Mouse (Mus musculus) forebrain, embryonic 14.5 days (tissue): ENCODE results near the gene Prdm16. TPM values are rescaled to one million over a fixed set of nuclear protein-coding genes. Genes with fewer than 3 reads are reported as not detected.
A peak's percentile ranks its signal among the peaks of the same experiment; 100 is the strongest.

ENCODE experiments used
- ATAC-seq: fragments of 200-750 bp; cut with Nextera tagmentation; 2 replicates; pipeline ENCODE4 v1.8.0; 2017; ENCODE audit warnings: mild to moderate bottlenecking, moderate library complexity
- DNase-seq: peaks from one replicate; pipeline ENCODE4 v3.0.0-alpha.2; 2015; ENCODE audit warnings: low spot score
- H3K27ac ChIP-seq: fragments of 300-500 bp; sonication (generic); 2 replicates; pipeline ENCODE4 v1.5.1; 2014; ENCODE audit warnings: low read depth, mild to moderate bottlenecking, control low read depth, low read length, moderate library complexity
- H3K27me3 ChIP-seq: fragments of 300-500 bp; sonication (generic); replicated peaks from 2 replicates; pipeline ENCODE4 v1.6.1; 2014; ENCODE audit warnings: low read length, control low read depth, mixed read lengths; ENCODE audit not compliant: control insufficient read depth, insufficient read depth
- H3K36me3 ChIP-seq: fragments of 300-500 bp; sonication (generic); 2 replicates; pipeline ENCODE4 v1.6.1; 2014; ENCODE audit warnings: low read length, control low read depth; ENCODE audit not compliant: control insufficient read depth, insufficient read depth
- H3K4me1 ChIP-seq: fragments of 300-500 bp; sonication (generic); 2 replicates; pipeline ENCODE4 v1.6.1; 2014; ENCODE audit warnings: antibody characterized with exemption, low read length, control low read depth; ENCODE audit not compliant: control insufficient read depth, insufficient read depth
- H3K4me2 ChIP-seq: fragments of 300-500 bp; sonication (generic); 2 replicates; pipeline ENCODE4 v1.6.1; 2014; ENCODE audit warnings: mild to moderate bottlenecking, control low read depth, low read length
- H3K4me3 ChIP-seq: fragments of 300-500 bp; sonication (generic); 2 replicates; pipeline ENCODE4 v1.5.1; 2014; ENCODE audit warnings: low read depth, low read length, control low read depth
- H3K9ac ChIP-seq: fragments of 300-500 bp; sonication (generic); 2 replicates; pipeline ENCODE4 v1.6.1; 2014; ENCODE audit warnings: mild to moderate bottlenecking, low read length, control low read depth, moderate library complexity
- H3K9me3 ChIP-seq: fragments of 300-500 bp; sonication (generic); replicated peaks from 2 replicates; pipeline ENCODE4 v1.6.1; 2016; ENCODE audit warnings: low read length, control low read depth, mixed read lengths; ENCODE audit not compliant: control insufficient read depth
- WGBS: fragments of 180-500 bp; shearing (Covaris S2); extraction: QIAGEN DNeasy Blood & Tissue Kit; methylation state at CpG from one replicate; pipeline ENCODE4 v1.1.7; 2014; 5-methylcytosine and 5-hydroxymethylcytosine counted together
- polyA plus RNA-seq: library from polyadenylated mRNA; unstranded; fragments of >200 nt; fragmentation: Nextera tagmentation; extraction: Ambion mirVana; gene quantifications from 2 replicates; pipeline ENCODE4 v1.2.1, GENCODE M21; 2014

Gene Prdm16
- polyA plus RNA-seq, 1 experiment from 2014 or later = 20.6 TPM

DNA sequence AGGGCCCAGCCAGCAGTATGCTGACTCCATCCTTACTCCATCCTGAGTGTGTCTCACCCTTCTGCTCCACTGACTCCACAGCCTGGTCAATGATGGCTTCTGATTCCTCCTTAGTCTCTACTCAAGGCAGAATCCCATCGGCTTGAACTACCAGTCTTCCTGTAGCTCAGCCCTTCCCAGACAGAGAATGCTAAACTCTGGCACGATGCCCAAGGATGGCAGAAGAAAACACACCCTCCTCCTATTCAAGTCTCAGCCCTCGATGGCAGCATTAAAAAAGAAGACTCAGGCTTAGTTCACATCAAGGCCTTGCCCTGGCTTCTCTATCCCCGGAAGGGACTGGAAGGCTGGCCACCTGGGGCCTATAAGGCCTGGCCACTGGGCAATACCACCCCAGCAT, 216.9 kb downstream of the Prdm16 start:
- DNase-seq = peak; percentile 61

DNA sequence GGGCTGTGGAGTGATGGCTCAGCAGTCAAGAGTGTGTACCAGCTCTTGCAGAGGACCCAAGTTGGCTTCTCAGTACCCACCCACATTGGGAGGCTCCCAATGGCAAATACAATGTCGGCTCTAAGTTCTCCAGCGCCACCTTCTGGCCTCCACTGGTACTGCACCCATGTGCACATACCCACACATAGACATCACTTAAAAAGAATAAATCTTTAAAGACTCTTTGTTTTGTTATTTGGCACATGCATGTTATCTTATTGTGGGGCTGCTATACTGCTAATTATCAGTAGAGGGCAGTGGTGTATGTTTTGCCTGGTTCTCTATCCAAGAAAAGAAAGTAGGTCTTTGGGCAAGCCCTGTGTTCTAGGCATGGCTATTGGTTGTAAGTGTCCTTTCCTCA, 217.7 kb downstream of the Prdm16 start:
- no peak overlapping the region for H3K9ac ChIP-seq
- H3K36me3 ChIP-seq = no peaks in the 10 kb centered on the region
- H3K4me3 ChIP-seq = no peak overlapping the region
- H3K27me3 ChIP-seq = no peaks in the 10 kb centered on the region
- peaks cover 16% of the 10 kb centered on the region; the same call in 1 of the 2 replicates for H3K4me1 ChIP-seq
- WGBS = 36% methylated on average over 2 of the region's 2 CpGs
- no peak overlapping the region for H3K27ac ChIP-seq
- DNase-seq (no peak), ATAC-seq (no peak)
- H3K4me2 ChIP-seq = no peak overlapping the region
- H3K9me3 ChIP-seq = 0 out of 2 replicates have a peak, but pooled peaks cover 2% of the 10 kb centered on the region

More for the DNA sequence above, 216.9 kb downstream of the Prdm16 start:
- ATAC-seq = no peak
- Histone ChIP-seq H3K9ac (no peak overlapping the region), H3K9me3 (0 out of 2 replicates have a peak, but pooled peaks cover 2% of the 10 kb centered on the region), H3K4me3 (no peak overlapping the region), H3K4me1 (peaks cover 22% of the 10 kb centered on the region), H3K36me3 (no peaks in the 10 kb centered on the region), H3K27me3 (no peaks in the 10 kb centered on the region), H3K4me2 (no peak overlapping the region), H3K27ac (no peak overlapping the region)
- WGBS = 57% methylated on average over 4 of the region's 4 CpGs

DNA sequence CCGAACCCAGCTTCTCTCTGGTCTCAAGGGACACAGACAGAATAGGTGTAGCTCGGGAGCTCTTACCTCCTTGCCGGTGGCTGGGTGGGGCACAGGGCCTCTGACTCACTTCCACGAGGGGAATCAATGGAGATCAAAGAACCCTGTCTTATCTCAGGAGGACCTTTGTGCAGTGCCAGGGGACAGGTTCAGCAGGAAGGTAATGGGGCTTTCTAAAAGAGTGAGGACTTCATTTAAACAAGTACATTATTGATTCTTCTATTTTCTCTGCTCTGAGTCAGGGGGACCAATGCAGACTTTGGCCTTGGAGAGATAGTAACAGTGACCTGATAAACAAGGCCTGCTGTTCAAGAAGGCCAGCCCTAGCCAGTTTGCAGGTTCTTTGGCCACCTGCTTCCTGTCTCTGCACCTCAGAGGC, 218.3 kb downstream of the Prdm16 start:
- Histone ChIP-seq H3K36me3 (no peaks in the 10 kb centered on the region), H3K9me3 (0 out of 2 replicates have a peak, but pooled peaks cover 2% of the 10 kb centered on the region), H3K9ac (no peak overlapping the region), H3K27ac (no peak overlapping the region), H3K4me2 (no peak overlapping the region), H3K4me1 (peaks cover 10% of the 10 kb centered on the region; the same call in 1 of the 2 replicates), H3K4me3 (no peak overlapping the region), H3K27me3 (no peaks in the 10 kb centered on the region)
- 87% methylated on average over 4 of the region's 4 CpGs for WGBS
- no peak for DNase-seq
- no peak for ATAC-seq

- no peak overlapping the region for H3K27ac ChIP-seq
- 80% methylated on average over 6 of the region's 6 CpGs for WGBS
- H3K4me1 ChIP-seq = peaks cover 4% of the 10 kb centered on the region; the same call in 1 of the 2 replicates
- no peak overlapping the region for H3K4me3 ChIP-seq
- DNase-seq (no peak), ATAC-seq (no peak)
- no peak overlapping the region for H3K4me2 ChIP-seq
- H3K27me3 ChIP-seq = no peaks in the 10 kb centered on the region
- H3K9ac ChIP-seq = no peak overlapping the region
- no peaks in the 10 kb centered on the region for H3K36me3 ChIP-seq
- 0 out of 2 replicates have a peak, but pooled peaks cover 2% of the 10 kb centered on the region for H3K9me3 ChIP-seq
These were observed 219.9 kb downstream of the Prdm16 start for GRCm38 (mm10) chr4:154416728-154417127.

DNA sequence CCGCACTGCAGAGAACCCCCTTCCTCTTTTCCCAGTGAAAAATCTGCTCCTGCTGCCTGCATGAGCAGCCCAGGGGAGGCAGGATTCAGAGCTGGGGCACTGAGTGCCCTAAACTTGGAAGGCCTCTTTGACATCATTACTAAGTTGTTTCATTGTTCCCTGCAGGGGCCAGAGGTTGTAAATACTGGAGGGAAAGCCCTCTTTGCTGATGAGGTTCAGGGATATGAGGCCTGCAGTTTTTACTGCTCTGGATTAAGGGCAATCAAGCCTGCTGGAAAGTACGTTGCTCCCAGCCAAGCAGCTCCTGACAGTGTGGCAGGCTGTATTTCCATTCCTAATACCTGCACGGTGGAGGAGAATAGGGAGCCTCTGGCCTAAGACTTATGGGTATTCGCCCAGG, 221.8 kb downstream of the Prdm16 start:
- Histone ChIP-seq H3K4me1 (peaks cover 9% of the 10 kb centered on the region), H3K27me3 (no peaks in the 10 kb centered on the region), H3K36me3 (no peaks in the 10 kb centered on the region), H3K9me3 (0 out of 2 replicates have a peak, but pooled peaks cover 2% of the 10 kb centered on the region), H3K9ac (no peak overlapping the region), H3K4me3 (no peak overlapping the region), H3K27ac (no peak overlapping the region), H3K4me2 (no peak overlapping the region)
- ATAC-seq (no peak), DNase-seq (no peak)
- WGBS = 43% methylated on average over 4 of the region's 4 CpGs

- DNase-seq (no peak), ATAC-seq (no peak)
- H3K4me2 ChIP-seq = no peak overlapping the region
- H3K4me3 ChIP-seq = no peak overlapping the region
- no peaks in the 10 kb centered on the region for H3K36me3 ChIP-seq
- H3K9me3 ChIP-seq = no peaks in the 10 kb centered on the region
- H3K27ac ChIP-seq = no peak overlapping the region
- H3K9ac ChIP-seq = no peak overlapping the region
- WGBS = 78% methylated on average over 8 of the region's 8 CpGs
- peaks cover 11% of the 10 kb centered on the region for H3K4me1 ChIP-seq
- no peaks in the 10 kb centered on the region for H3K27me3 ChIP-seq
These were observed 226.1 kb downstream of the Prdm16 start for GRCm38 (mm10) chr4:154410559-154410958.

GRCm38 (mm10) chr4:154409841-154410240, 226.8 kb downstream of the Prdm16 start:
- ATAC-seq (peak; percentile 43), DNase-seq (peak; percentile 39)
- H3K9ac ChIP-seq = no peak overlapping the region
- H3K4me1 ChIP-seq = peaks cover 11% of the 10 kb centered on the region
- no peak overlapping the region; the same call in 1 of the 2 replicates for H3K27ac ChIP-seq
- H3K4me3 ChIP-seq = no peak overlapping the region
- 38% methylated on average over 10 of the region's 10 CpGs for WGBS
- peak overlapping the region; percentile 24; the same call in 1 of the 2 replicates for H3K4me2 ChIP-seq
- H3K9me3 ChIP-seq = no peaks in the 10 kb centered on the region
- H3K36me3 ChIP-seq = no peaks in the 10 kb centered on the region
- H3K27me3 ChIP-seq = no peaks in the 10 kb centered on the region

GRCm38 (mm10) chr4:154409237-154409721, 227.4 kb downstream of the Prdm16 start:
- Histone ChIP-seq H3K27me3 (no peaks in the 10 kb centered on the region), H3K4me1 (peaks cover 11% of the 10 kb centered on the region), H3K9ac (no peak overlapping the region), H3K9me3 (no peaks in the 10 kb centered on the region), H3K36me3 (no peaks in the 10 kb centered on the region), H3K4me2 (peak overlapping the region; percentile 24; the same call in 1 of the 2 replicates), H3K27ac (no peak overlapping the region; the same call in 1 of the 2 replicates), H3K4me3 (no peak overlapping the region)
- ATAC-seq (peak; percentile 80), DNase-seq (peak; percentile 94)
- 9% methylated on average over 19 of the region's 19 CpGs for WGBS

GRCm38 (mm10) chr4:154402948-154403347, 233.7 kb downstream of the Prdm16 start:
- Histone ChIP-seq H3K36me3 (no peaks in the 10 kb centered on the region), H3K4me2 (no peak overlapping the region), H3K27me3 (no peaks in the 10 kb centered on the region), H3K9ac (no peak overlapping the region), H3K4me3 (no peak overlapping the region), H3K27ac (no peak overlapping the region), H3K4me1 (peaks cover 3% of the 10 kb centered on the region; the same call in 1 of the 2 replicates), H3K9me3 (no peaks in the 10 kb centered on the region)
- no peak for ATAC-seq
- WGBS = 20% methylated on average over 4 of the region's 4 CpGs
- DNase-seq = no peak
